Mouse (Mus musculus) bone marrow, adult 2 months (tissue): ENCODE data around the gene Gm26897.

Source experiments
- CTCF ChIP-seq: fragments of 200-500 bp; IDR thresholded peaks from 2 replicates; pipeline ENCODE4 v1.5.1; 2011; ENCODE audit warnings: low read length, control low read depth; ENCODE audit not compliant: control insufficient read depth, insufficient read depth
- POLR2A ChIP-seq: fragments of 200-500 bp; IDR thresholded peaks from 2 replicates; pipeline ENCODE4 v1.6.1; 2011; ENCODE audit warnings: low read depth, mild to moderate bottlenecking, control low read depth, low read length, borderline replicate concordance; ENCODE audit not compliant: control insufficient read depth

GRCm38 (mm10) chr5:111703586-111703985, 30.1 kb upstream of the Gm26897 start:
- TF ChIP-seq CTCF: no peak
- no peak for TF ChIP-seq POLR2A
